Mouse (Mus musculus) urinary bladder, postnatal 36 days (tissue): Measurements from ENCODE around the gene Pcdh19.

ENCODE experiments used
- DNase-seq, 2 experiments: peaks; one replicate each; pipeline ENCODE4 v3.0.0; 2022; ENCODE audit warnings: low spot score in 2 of 2, mixed read lengths in 1 of 2

Gene Pcdh19

GRCm38 (mm10) chrX:133657308-133658302 is 31.2 kb downstream of the Pcdh19 start:
- DNase-seq, result no peak

GRCm38 (mm10) chrX:133655876-133656538 is 32.8 kb downstream of the Pcdh19 start:
- no peak for DNase-seq

GRCm38 (mm10) chrX:133655196-133655595 is 33.6 kb downstream of the Pcdh19 start:
- DNase-seq, result no peak

- DNase-seq, result no peak
Observed at GRCm38 (mm10) chrX:133653071-133653470, 35.7 kb downstream of the Pcdh19 start.

GRCm38 (mm10) chrX:133650379-133650778 is 38.4 kb downstream of the Pcdh19 start:
- no peak for DNase-seq

- no peak for DNase-seq
Observed at GRCm38 (mm10) chrX:133647809-133648208, 41.0 kb downstream of the Pcdh19 start.

- DNase-seq, result no peak
Observed at GRCm38 (mm10) chrX:133639445-133639844, 49.3 kb downstream of the Pcdh19 start.

- DNase-seq, result peak; percentile 1 to 4
Observed at GRCm38 (mm10) chrX:133629538-133629937, 59.2 kb downstream of the Pcdh19 start.

- DNase-seq, result no peak
Observed at GRCm38 (mm10) chrX:133618222-133618621, 70.6 kb downstream of the Pcdh19 start.

GRCm38 (mm10) chrX:133605828-133606227 is 83.0 kb downstream of the Pcdh19 start:
- no peak for DNase-seq

- peak in 1 of 2 experiments; percentile 30 for DNase-seq
Observed at GRCm38 (mm10) chrX:133604272-133604671, 84.5 kb downstream of the Pcdh19 start.

- no peak for DNase-seq
Observed at GRCm38 (mm10) chrX:133602068-133602467, 86.7 kb downstream of the Pcdh19 start.

GRCm38 (mm10) chrX:133601658-133602057 is 87.1 kb downstream of the Pcdh19 start:
- no peak for DNase-seq

GRCm38 (mm10) chrX:133601195-133601594 is 87.6 kb downstream of the Pcdh19 start:
- DNase-seq, result no peak

- DNase-seq, result no peak
Observed at GRCm38 (mm10) chrX:133575601-133576382, 113.0 kb downstream of the Pcdh19 start.

GRCm38 (mm10) chrX:133565355-133565754 is 123.4 kb downstream of the Pcdh19 start:
- DNase-seq, result no peak
